Mouse (Mus musculus) bone marrow macrophage, adult 2 months (primary cell): ENCODE data around the gene Dcakd.

Experiments
- CTCF ChIP-seq: IDR thresholded peaks from 2 replicates; pipeline ENCODE4 v1.5.1; 2012; ENCODE audit warnings: low read depth, mild to moderate bottlenecking, low read length, moderate library complexity
- POLR2A ChIP-seq: IDR thresholded peaks from 2 replicates; pipeline ENCODE4 v1.6.1; 2012; ENCODE audit warnings: mild to moderate bottlenecking, low read depth, low read length, borderline replicate concordance

- TF ChIP-seq CTCF (no peak), POLR2A (no peak)
Measured at GRCm38 (mm10) chr11:103036881-103037465, 8.8 kb upstream of the Dcakd start.
